Mouse (Mus musculus): Measurements from ENCODE around the gene Tbc1d24. TPM values are rescaled to one million over a fixed set of nuclear protein-coding genes. Genes with fewer than 3 reads are reported as not detected.

The Tbc1d24 gene
- total and polyA plus RNA-seq, 2 experiments from 2014 or later: 22.8 to 145 TPM

DNA sequence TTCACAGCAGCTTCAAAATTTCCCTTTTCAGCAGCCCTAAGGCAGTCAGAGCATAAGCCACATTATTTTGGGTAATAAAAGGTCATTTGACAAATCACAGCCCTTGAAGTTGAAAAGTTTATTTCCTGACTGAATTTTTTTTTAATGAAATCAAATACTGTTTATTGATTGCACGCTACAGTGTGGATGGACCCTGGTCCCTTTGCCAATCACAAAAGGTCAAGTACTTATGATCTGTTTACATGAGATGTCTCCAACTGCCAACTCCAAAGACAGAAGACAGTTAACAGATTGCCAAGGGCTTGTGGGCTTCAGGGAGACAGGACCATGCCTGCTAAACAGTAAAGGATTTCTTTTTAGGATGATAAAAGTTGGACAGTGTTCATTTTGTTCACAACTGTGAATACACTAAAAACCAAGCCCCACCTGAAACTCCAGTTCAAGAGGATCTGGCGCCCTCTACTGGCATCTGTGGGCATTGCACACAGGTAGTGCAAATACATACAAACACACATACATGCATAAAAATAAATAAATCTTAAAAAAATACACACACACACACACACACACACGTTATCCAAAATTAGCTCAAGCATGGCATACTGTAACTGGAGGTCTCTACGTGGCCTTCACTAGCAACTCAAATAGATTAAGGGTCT, 38.1 kb upstream of the Tbc1d24 start:
- TF ChIP-seq CTCF (IDR thresholded peaks at IDR 0.05; ENCODE audit: low read depth): peak; percentile 73
- Histone ChIP-seq H3K36me3 (ENCODE audit: insufficient read depth, low read length) (peaks cover 49% of the 10 kb centered on the region), H3K9me3 (ENCODE audit: low read length) (no peaks in the 10 kb centered on the region), H3K27me3 (ENCODE audit: insufficient read depth, low read length) (no peaks in the 10 kb centered on the region), H3K4me1 (ENCODE audit: insufficient read depth, low read length) (no peaks in the 10 kb centered on the region), H3K4me2 (ENCODE audit: low read depth, low read length) (no peak overlapping the region), H3K4me3 (ENCODE audit: low read length) (no peak overlapping the region), H3K9ac (replicated peaks; ENCODE audit: low read length) (no peak overlapping the region), H3K27ac (no peak overlapping the region)
- 89% methylated on average over 4 of the region's 4 CpGs for WGBS
- peak; percentile 48 for DNase-seq (ENCODE audit: low spot score)
- no peak for ATAC-seq

DNA sequence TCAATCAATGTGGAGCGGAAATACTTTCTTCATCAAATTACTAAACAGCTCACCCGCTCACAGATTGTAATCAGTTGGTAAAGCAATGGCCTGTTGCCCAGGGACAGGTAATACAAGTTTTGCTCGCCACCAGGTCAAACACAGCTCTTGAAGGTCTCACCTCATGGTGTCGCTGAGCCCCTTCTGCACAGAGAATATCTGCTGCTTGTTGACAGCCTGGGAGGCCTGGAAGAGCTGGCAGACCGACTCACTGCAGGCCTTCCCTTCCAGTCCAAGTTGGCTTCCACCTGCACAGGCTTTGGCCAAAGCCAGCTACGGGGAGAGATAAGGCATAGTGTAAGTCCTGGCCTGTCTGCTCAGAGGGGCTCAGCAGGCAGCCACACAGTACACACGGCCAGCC, 31.6 kb upstream of the Tbc1d24 start:
- 95% methylated on average over 7 of the region's 7 CpGs for WGBS
- no peak overlapping the region for H3K4me3 ChIP-seq (ENCODE audit: low read length)
- no peaks in the 10 kb centered on the region for H3K27me3 ChIP-seq (ENCODE audit: insufficient read depth, low read length)
- no peak overlapping the region for H3K27ac ChIP-seq
- no peak overlapping the region for H3K9ac ChIP-seq (replicated peaks; ENCODE audit: low read length)
- no peaks in the 10 kb centered on the region for H3K9me3 ChIP-seq (ENCODE audit: low read length)
- ATAC-seq: no peak
- H3K4me2 ChIP-seq (ENCODE audit: low read depth, low read length): no peak overlapping the region
- no peaks in the 10 kb centered on the region for H3K4me1 ChIP-seq (ENCODE audit: insufficient read depth, low read length)
- no peak for DNase-seq (ENCODE audit: low spot score)
- TF ChIP-seq CTCF (IDR thresholded peaks at IDR 0.05; ENCODE audit: low read depth): no peak
- peaks cover 24% of the 10 kb centered on the region; the same call in 1 of the 2 replicates for H3K36me3 ChIP-seq (ENCODE audit: insufficient read depth, low read length)

DNA sequence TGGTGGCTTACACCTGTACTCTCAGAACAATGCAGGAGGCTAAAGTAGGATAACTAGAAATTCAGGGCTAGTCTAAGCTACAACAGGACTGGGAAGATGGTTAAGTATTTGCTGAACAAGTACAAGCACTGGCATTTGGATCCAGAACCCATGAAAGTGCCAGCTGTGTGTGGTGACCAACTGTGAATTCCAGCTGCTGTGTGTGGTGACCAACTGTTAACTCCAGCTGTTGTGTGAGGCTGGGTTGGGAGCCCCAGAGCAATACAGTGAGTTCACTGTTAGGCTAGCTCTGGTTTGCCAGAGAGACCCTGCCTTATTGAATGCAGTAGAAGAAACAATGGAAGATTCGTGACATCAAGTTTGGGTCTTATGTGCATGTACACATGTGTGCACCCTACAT, 31.1 kb upstream of the Tbc1d24 start:
- no peak overlapping the region for H3K4me2 ChIP-seq (ENCODE audit: low read depth, low read length)
- WGBS: 100% methylated on average over 1 of the region's 1 CpGs
- ATAC-seq: no peak
- no peak overlapping the region for H3K4me3 ChIP-seq (ENCODE audit: low read length)
- H3K9me3 ChIP-seq (ENCODE audit: low read length): no peaks in the 10 kb centered on the region
- no peak for DNase-seq (ENCODE audit: low spot score)
- no peak overlapping the region for H3K9ac ChIP-seq (replicated peaks; ENCODE audit: low read length)
- no peak for TF ChIP-seq CTCF (IDR thresholded peaks at IDR 0.05; ENCODE audit: low read depth)
- no peak overlapping the region for H3K27ac ChIP-seq
- H3K4me1 ChIP-seq (ENCODE audit: insufficient read depth, low read length): no peaks in the 10 kb centered on the region
- peaks cover 22% of the 10 kb centered on the region; the same call in 1 of the 2 replicates for H3K36me3 ChIP-seq (ENCODE audit: insufficient read depth, low read length)
- no peaks in the 10 kb centered on the region for H3K27me3 ChIP-seq (ENCODE audit: insufficient read depth, low read length)

DNA sequence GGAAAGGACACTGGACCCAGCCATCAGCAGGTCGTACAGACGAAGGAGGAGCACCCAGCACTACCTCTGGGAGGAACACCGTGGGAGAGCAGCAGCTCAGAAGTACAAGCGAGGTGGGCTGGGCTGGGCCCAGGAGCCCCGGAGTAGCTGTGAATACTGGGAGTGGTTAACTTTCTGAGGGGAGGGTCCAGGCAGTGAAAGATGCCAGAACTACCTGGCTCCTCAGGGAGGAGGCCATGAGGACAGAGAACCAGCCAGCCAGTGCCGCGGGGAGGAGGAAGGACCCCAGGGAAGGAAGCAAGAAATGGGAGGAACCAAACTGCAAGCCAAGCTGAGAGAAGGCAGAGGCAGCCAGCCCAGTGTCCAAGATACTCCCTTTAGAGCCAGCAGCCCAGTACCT, 22.6 kb upstream of the Tbc1d24 start:
- ATAC-seq: no peak
- Histone ChIP-seq H3K27ac (no peak overlapping the region), H3K4me2 (ENCODE audit: low read depth, low read length) (no peak overlapping the region), H3K36me3 (ENCODE audit: insufficient read depth, low read length) (peaks cover 47% of the 10 kb centered on the region), H3K9me3 (ENCODE audit: low read length) (no peaks in the 10 kb centered on the region), H3K27me3 (ENCODE audit: insufficient read depth, low read length) (no peaks in the 10 kb centered on the region), H3K4me3 (ENCODE audit: low read length) (no peak overlapping the region), H3K9ac (replicated peaks; ENCODE audit: low read length) (no peak overlapping the region), H3K4me1 (ENCODE audit: insufficient read depth, low read length) (no peaks in the 10 kb centered on the region)
- WGBS: 91% methylated on average over 7 of the region's 7 CpGs
- TF ChIP-seq CTCF (IDR thresholded peaks at IDR 0.05; ENCODE audit: low read depth): no peak
- DNase-seq (ENCODE audit: low spot score): no peak

DNA sequence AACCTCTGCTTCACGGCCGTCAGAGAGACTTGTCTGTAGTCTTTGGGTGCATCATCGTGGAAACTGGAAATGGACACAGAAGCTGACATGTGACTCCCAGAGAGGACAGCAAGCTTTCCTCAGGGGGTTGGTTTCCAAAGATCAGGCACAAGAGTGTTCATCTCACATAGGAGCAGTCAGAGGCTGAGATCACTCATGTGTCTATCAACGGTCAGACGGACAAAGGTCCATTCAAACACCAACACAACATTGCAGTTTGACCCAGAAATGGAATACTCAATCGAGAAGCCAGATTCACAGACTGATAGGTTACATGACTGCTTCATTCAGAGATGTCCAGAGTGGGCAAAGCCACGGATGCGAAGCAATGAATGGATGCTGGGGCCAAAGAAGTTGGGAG, 21.4 kb upstream of the Tbc1d24 start:
- 89% methylated on average over 8 of the region's 8 CpGs for WGBS
- Histone ChIP-seq H3K27ac (no peak overlapping the region), H3K9ac (replicated peaks; ENCODE audit: low read length) (no peak overlapping the region), H3K4me1 (ENCODE audit: insufficient read depth, low read length) (no peaks in the 10 kb centered on the region), H3K4me2 (ENCODE audit: low read depth, low read length) (no peak overlapping the region), H3K36me3 (ENCODE audit: insufficient read depth, low read length) (peaks cover 47% of the 10 kb centered on the region), H3K27me3 (ENCODE audit: insufficient read depth, low read length) (no peaks in the 10 kb centered on the region), H3K9me3 (ENCODE audit: low read length) (no peaks in the 10 kb centered on the region), H3K4me3 (ENCODE audit: low read length) (no peak overlapping the region)
- no peak for TF ChIP-seq CTCF (IDR thresholded peaks at IDR 0.05; ENCODE audit: low read depth)
- ATAC-seq: no peak
- DNase-seq (ENCODE audit: low spot score): no peak

DNA sequence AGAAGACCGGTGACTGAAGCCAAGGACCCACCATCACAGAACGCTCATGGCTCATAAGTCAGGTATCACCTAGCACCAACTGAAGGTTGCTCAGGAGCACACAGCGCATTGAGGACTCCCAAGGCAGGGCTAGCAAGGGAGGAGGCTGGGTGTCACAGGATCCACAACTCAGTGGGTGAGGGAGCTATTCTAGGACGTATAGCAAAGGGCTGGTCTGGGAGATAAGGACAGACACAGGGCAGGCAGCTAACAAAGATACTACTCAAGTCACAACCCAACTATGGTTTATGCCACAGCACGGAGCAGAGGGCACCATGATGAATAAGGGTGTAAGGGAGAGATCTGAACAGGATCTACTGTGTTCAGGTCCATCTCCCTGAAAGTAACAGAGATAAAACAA, 20.5 kb upstream of the Tbc1d24 start:
- H3K4me1 ChIP-seq (ENCODE audit: insufficient read depth, low read length): peaks cover 2% of the 10 kb centered on the region; the same call in 1 of the 2 replicates
- peaks cover 47% of the 10 kb centered on the region for H3K36me3 ChIP-seq (ENCODE audit: insufficient read depth, low read length)
- 92% methylated on average over 5 of the region's 5 CpGs for WGBS
- no peak overlapping the region for H3K27ac ChIP-seq
- ATAC-seq (no peak), DNase-seq (ENCODE audit: low spot score) (no peak)
- no peaks in the 10 kb centered on the region for H3K9me3 ChIP-seq (ENCODE audit: low read length)
- no peak overlapping the region for H3K4me2 ChIP-seq (ENCODE audit: low read depth, low read length)
- H3K9ac ChIP-seq (replicated peaks; ENCODE audit: low read length): no peak overlapping the region
- H3K4me3 ChIP-seq (ENCODE audit: low read length): no peak overlapping the region
- TF ChIP-seq CTCF (IDR thresholded peaks at IDR 0.05; ENCODE audit: low read depth): no peak
- H3K27me3 ChIP-seq (ENCODE audit: insufficient read depth, low read length): no peaks in the 10 kb centered on the region

DNA sequence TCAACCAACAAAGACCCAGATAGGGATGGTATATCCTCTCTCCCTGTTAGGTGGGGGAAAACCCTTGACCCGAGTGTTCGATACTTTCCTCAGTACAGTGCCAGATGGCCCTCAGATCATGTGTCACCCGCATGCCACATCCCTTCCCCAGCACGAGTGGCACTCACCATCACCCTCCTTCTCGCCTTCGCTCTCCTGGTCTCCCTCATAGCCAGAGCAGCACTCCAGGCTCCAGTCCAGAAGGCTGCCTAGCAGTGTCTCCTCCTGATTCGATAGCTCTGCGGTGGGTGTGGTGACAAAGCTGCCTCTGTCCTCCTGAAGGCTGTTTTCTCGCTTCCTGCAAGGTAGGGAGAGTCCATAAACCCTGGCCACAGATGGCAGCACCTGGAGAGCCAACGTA, 19.4 kb upstream of the Tbc1d24 start:
- 96% methylated on average over 10 of the region's 10 CpGs for WGBS
- Histone ChIP-seq H3K27ac (no peak overlapping the region), H3K4me3 (ENCODE audit: low read length) (no peak overlapping the region), H3K36me3 (ENCODE audit: insufficient read depth, low read length) (peaks cover 42% of the 10 kb centered on the region), H3K4me2 (ENCODE audit: low read depth, low read length) (no peak overlapping the region), H3K4me1 (ENCODE audit: insufficient read depth, low read length) (peaks cover 6% of the 10 kb centered on the region), H3K9ac (replicated peaks; ENCODE audit: low read length) (no peak overlapping the region), H3K9me3 (ENCODE audit: low read length) (no peaks in the 10 kb centered on the region), H3K27me3 (ENCODE audit: insufficient read depth, low read length) (no peaks in the 10 kb centered on the region)
- no peak for TF ChIP-seq CTCF (IDR thresholded peaks at IDR 0.05; ENCODE audit: low read depth)
- DNase-seq (ENCODE audit: low spot score): no peak
- ATAC-seq: no peak

Data from hindbrain, postnatal 0 days (tissue).